Mouse (Mus musculus): ENCODE measurements around the gene Ubxn10. TPM values are rescaled to one million over a fixed set of nuclear protein-coding genes. Genes with fewer than 3 reads are reported as not detected.

Ubxn10 gene
- polyA plus RNA-seq (2014; fragmentation: Nextera tagmentation; extraction: Ambion mirVana) = 1.3 and 2.0 TPM in 2 replicates

DNA sequence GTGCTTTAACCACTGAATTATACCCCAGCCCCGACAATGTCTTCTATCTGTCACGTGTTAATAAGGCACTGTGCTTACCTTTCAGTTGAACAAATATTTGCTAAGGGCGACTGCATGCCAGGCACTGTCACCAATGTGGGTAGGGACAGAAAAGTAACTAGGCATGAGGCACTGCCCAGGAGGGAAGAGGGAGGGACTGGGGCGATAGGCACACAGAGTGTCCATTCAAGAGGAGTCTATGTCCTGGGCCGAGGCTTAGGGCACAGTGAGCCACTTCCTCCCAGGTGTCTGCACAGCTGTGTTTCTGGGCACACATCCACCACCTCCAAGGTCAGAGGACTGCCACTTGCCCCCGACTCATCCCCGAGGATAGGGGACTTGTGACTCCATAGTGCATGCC is at the start of gene Ubxn10:
Gene Ubxn10 (minus strand): TSS at position 137 of the 400 bp plus-strand sequence.
- 69% methylated on average over 7 of the region's 7 CpGs for WGBS
- no peak for ATAC-seq (ENCODE audit: low FRiP score, low TSS enrichment)
- Histone ChIP-seq H3K27ac (ENCODE audit: low read depth, low read length) (no peak within 1 kb of the TSS), H3K4me1 (ENCODE audit: control insufficient read depth, insufficient read depth, low read length) (peaks cover 11% of the 10 kb centered on the region), H3K9me3 (ENCODE audit: control insufficient read depth, low read length) (no peaks in the 10 kb centered on the region), H3K4me2 (replicated peaks; ENCODE audit: low read depth, low read length) (no peak within 1 kb of the TSS), H3K4me3 (ENCODE audit: low read length) (no peak within 1 kb of the TSS), H3K36me3 (ENCODE audit: control insufficient read depth, insufficient read depth, low read length) (no peaks in the 10 kb centered on the region), H3K27me3 (ENCODE audit: control insufficient read depth, insufficient read depth, low read length) (no peaks in the 10 kb centered on the region), H3K9ac (ENCODE audit: low read depth, low read length) (no peak within 1 kb of the TSS)

DNA sequence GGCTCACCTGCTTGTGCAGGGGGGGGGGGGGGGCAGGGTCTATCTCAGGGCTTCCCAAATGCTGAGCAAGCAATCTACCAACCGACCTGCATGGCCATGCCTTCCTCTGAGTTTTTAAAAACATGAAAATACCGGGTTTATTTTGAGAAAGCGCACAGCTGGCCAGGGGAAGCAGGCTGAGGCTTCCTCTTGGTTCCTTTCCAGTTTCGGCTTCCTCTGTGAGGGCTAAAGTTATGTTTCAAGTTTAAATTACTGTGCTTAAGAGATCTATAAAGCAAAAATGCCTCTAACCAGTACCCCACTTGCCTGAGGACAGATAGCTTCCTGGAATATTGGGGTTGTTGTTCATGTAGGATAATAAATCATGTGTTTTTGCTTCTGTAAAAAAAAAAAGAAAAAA is 49.2 kb upstream of the Ubxn10 start:
- Histone ChIP-seq H3K27ac (ENCODE audit: low read depth, low read length) (no peak overlapping the region), H3K9me3 (ENCODE audit: control insufficient read depth, low read length) (no peaks in the 10 kb centered on the region), H3K4me1 (ENCODE audit: control insufficient read depth, insufficient read depth, low read length) (no peaks in the 10 kb centered on the region), H3K9ac (ENCODE audit: low read depth, low read length) (no peak overlapping the region), H3K27me3 (ENCODE audit: control insufficient read depth, insufficient read depth, low read length) (no peaks in the 10 kb centered on the region), H3K36me3 (ENCODE audit: control insufficient read depth, insufficient read depth, low read length) (no peaks in the 10 kb centered on the region), H3K4me3 (ENCODE audit: low read length) (no peak overlapping the region), H3K4me2 (replicated peaks; ENCODE audit: low read depth, low read length) (no peak overlapping the region)
- no peak for ATAC-seq (ENCODE audit: low FRiP score, low TSS enrichment)
- whole genome bisulfite sequencing = 46% methylated on average over 4 of the region's 4 CpGs

DNA sequence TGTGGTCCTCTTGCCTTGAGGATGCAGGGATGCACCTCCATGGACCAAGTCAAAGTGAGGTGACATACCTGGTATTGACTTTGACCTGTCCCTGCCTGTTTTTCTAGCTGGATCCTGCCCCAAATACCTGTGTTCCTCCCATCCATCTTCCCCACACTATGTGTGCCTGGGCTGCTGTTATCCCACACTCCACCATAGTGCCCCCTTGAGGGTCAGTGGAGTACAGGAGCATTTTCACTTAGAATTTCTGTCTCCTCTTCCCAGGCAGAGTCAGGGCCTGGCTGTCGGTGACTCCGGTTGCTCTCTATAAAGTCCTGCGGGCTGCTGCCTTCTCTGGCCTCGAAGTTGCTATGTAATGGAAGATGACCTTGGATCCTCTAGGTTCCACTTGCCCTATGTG is 48.8 kb upstream of the Ubxn10 start:
- Histone ChIP-seq H3K27me3 (ENCODE audit: control insufficient read depth, insufficient read depth, low read length) (no peaks in the 10 kb centered on the region), H3K27ac (ENCODE audit: low read depth, low read length) (no peak overlapping the region), H3K9me3 (ENCODE audit: control insufficient read depth, low read length) (no peaks in the 10 kb centered on the region), H3K4me3 (ENCODE audit: low read length) (no peak overlapping the region), H3K36me3 (ENCODE audit: control insufficient read depth, insufficient read depth, low read length) (no peaks in the 10 kb centered on the region), H3K9ac (ENCODE audit: low read depth, low read length) (no peak overlapping the region), H3K4me2 (replicated peaks; ENCODE audit: low read depth, low read length) (no peak overlapping the region), H3K4me1 (ENCODE audit: control insufficient read depth, insufficient read depth, low read length) (no peaks in the 10 kb centered on the region)
- ATAC-seq (ENCODE audit: low FRiP score, low TSS enrichment) = no peak
- WGBS = 57% methylated on average over 4 of the region's 4 CpGs

DNA sequence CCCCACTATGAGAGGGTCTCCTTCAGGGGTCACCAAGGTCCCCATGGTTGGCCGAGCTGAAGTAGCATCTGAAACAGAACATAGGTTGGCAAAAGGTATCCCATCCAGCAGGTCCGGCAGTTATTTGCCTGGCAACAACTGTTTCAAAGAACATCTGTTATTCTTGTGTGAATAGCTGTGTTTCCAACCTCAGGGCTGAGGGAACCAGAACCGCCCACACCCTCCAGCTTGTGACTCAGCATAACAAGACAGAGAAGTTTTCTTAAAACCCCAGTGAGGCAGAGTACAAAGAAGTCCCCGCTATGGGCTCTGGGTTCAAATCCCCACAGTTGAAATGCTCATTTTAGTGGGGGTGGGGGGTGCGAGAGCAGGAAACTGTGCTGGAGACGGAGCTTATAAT is 45.1 kb upstream of the Ubxn10 start:
- no peak for ATAC-seq (ENCODE audit: low FRiP score, low TSS enrichment)
- Histone ChIP-seq H3K4me1 (ENCODE audit: control insufficient read depth, insufficient read depth, low read length) (no peaks in the 10 kb centered on the region; the same call in 1 of the 2 replicates), H3K9me3 (ENCODE audit: control insufficient read depth, low read length) (no peaks in the 10 kb centered on the region), H3K9ac (ENCODE audit: low read depth, low read length) (no peak overlapping the region), H3K27me3 (ENCODE audit: control insufficient read depth, insufficient read depth, low read length) (no peaks in the 10 kb centered on the region), H3K27ac (ENCODE audit: low read depth, low read length) (no peak overlapping the region), H3K36me3 (ENCODE audit: control insufficient read depth, insufficient read depth, low read length) (no peaks in the 10 kb centered on the region), H3K4me3 (ENCODE audit: low read length) (no peak overlapping the region), H3K4me2 (replicated peaks; ENCODE audit: low read depth, low read length) (no peak overlapping the region)
- 77% methylated on average over 6 of the region's 6 CpGs for WGBS

DNA sequence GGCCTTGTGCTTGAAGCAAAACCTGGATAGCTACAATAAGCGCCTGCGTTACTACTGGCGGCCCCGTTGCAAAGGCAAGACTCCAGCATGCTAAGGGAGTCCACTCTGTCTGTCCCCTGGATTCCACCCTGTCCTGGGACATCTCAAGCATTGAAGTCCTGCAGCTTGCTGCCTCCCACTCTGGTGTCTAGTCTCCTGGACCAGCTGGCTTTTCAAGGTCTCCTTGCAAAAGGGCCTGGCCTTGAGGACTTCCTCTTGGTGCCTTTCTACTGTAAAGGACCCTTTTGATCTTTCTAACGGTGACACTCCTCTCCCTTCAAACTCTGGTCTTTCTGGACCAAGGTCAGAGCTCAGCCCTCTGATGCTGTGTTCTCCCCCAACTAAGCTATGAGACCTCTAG is 43.3 kb upstream of the Ubxn10 start:
- WGBS = 85% methylated on average over 5 of the region's 5 CpGs
- no peaks in the 10 kb centered on the region for H3K27me3 ChIP-seq (ENCODE audit: control insufficient read depth, insufficient read depth, low read length)
- H3K4me2 ChIP-seq (replicated peaks; ENCODE audit: low read depth, low read length) = no peak overlapping the region
- no peak for ATAC-seq (ENCODE audit: low FRiP score, low TSS enrichment)
- H3K27ac ChIP-seq (ENCODE audit: low read depth, low read length) = no peak overlapping the region
- no peaks in the 10 kb centered on the region for H3K9me3 ChIP-seq (ENCODE audit: control insufficient read depth, low read length)
- no peak overlapping the region for H3K4me3 ChIP-seq (ENCODE audit: low read length)
- H3K36me3 ChIP-seq (ENCODE audit: control insufficient read depth, insufficient read depth, low read length) = no peaks in the 10 kb centered on the region
- H3K9ac ChIP-seq (ENCODE audit: low read depth, low read length) = no peak overlapping the region
- no peaks in the 10 kb centered on the region; the same call in 1 of the 2 replicates for H3K4me1 ChIP-seq (ENCODE audit: control insufficient read depth, insufficient read depth, low read length)

DNA sequence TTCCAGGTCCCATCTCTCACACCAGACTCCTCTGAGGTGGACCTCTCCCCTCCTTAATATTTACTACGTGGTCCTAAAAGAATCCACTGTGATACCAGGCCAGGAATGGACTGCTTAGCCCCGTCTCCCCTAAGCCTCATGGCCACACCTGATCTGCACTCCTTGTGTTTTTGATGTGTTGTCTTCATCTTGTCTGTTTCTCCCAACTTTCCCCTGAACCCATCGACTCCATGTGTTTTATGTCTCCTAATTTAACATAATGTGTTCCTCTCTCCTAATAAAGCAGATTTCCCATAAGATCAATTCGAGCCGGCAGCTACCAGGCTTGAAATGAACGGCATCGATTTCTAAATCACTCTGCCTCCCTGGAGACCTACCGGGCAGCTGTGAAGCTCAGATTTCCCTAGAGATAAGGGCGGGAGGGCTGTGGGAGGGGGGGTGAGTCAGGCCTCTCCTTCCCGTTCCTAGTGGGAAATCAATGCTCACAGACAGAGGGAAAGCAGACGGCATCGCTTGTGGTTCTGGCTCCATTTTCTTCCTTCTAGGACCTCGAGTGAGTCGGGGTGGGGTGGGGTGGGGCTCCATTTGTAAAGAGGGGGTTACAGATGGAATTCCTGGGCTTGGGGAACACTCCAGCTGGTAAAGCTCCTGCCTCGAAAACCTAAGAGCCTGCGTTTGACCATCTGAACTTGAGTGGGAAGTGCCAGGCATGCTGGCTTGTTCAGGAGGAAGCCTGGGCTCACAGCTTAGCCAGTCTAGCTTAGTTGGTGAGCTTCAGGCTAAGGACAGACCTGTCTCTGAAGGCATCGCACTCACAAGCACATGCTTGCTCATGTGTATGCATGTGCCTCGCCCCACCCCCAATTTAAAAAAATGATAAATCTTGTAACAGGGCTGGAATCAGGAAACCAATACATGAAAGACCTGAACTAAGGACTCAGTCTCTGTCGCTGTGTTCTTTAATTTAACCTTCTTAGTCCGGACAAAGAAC is 40.7 kb upstream of the Ubxn10 start:
- WGBS = 33% methylated on average over 20 of the region's 20 CpGs
- no peaks in the 10 kb centered on the region for H3K27me3 ChIP-seq (ENCODE audit: control insufficient read depth, insufficient read depth, low read length)
- no peak overlapping the region for H3K4me2 ChIP-seq (replicated peaks; ENCODE audit: low read depth, low read length)
- no peaks in the 10 kb centered on the region for H3K9me3 ChIP-seq (ENCODE audit: control insufficient read depth, low read length)
- H3K9ac ChIP-seq (ENCODE audit: low read depth, low read length) = no peak overlapping the region
- H3K4me1 ChIP-seq (ENCODE audit: control insufficient read depth, insufficient read depth, low read length) = no peaks in the 10 kb centered on the region; the same call in 1 of the 2 replicates
- no peak for ATAC-seq (ENCODE audit: low FRiP score, low TSS enrichment)
- no peak overlapping the region for H3K4me3 ChIP-seq (ENCODE audit: low read length)
- no peaks in the 10 kb centered on the region for H3K36me3 ChIP-seq (ENCODE audit: control insufficient read depth, insufficient read depth, low read length)
- no peak overlapping the region for H3K27ac ChIP-seq (ENCODE audit: low read depth, low read length)

DNA sequence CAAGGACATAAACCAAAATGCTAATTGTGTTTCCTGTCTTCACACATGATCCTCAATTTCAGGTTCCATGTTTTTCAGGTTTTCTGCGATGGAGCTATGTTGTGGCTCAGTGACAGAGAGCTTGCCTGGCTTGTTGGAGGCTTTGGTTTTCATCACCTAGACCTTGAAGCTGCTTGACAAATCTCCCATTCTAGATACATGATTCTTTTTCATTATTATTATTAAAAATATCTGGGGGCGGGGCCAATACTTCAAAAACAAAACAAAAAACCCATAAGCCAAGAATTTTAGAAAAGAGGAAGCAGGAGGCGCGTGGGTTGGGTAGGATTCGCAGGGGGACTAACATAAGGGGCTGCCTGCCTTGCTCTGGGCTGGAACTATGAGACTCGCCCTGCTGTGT is 38.5 kb upstream of the Ubxn10 start, which contains the start of gene Pla2g2d:
Gene Pla2g2d (plus strand): TSS at position 301 of the 400 bp plus-strand sequence.
- Histone ChIP-seq H3K27me3 (ENCODE audit: control insufficient read depth, insufficient read depth, low read length) (no peaks in the 10 kb centered on the region), H3K9ac (ENCODE audit: low read depth, low read length) (no peak within 1 kb of the TSS), H3K4me3 (ENCODE audit: low read length) (no peak within 1 kb of the TSS), H3K36me3 (ENCODE audit: control insufficient read depth, insufficient read depth, low read length) (no peaks in the 10 kb centered on the region), H3K9me3 (ENCODE audit: control insufficient read depth, low read length) (no peaks in the 10 kb centered on the region), H3K4me1 (ENCODE audit: control insufficient read depth, insufficient read depth, low read length) (no peaks in the 10 kb centered on the region; the same call in 1 of the 2 replicates), H3K27ac (ENCODE audit: low read depth, low read length) (no peak within 1 kb of the TSS), H3K4me2 (replicated peaks; ENCODE audit: low read depth, low read length) (no peak within 1 kb of the TSS)
- no peak for ATAC-seq (ENCODE audit: low FRiP score, low TSS enrichment)
- 84% methylated on average over 6 of the region's 6 CpGs for WGBS

DNA sequence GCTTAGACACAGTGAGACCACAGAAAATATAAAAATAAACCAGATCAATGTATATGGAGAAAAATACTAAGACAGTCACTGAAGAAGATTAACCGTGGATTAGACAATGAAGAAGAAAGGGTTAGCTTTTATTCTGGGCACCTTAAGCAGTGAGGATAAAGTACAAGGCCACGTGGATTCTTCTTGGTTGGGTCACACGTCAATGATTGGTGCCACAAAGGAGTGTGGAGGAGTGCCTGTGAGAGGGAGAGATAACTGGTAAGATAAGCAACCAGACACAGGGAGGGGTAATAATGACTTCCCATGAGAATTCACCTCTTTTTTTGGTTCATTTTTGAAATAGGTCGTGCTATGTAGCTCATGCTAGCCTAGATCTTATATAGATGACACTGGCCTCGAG is 35.4 kb upstream of the Ubxn10 start:
- H3K27me3 ChIP-seq (ENCODE audit: control insufficient read depth, insufficient read depth, low read length) = no peaks in the 10 kb centered on the region
- no peaks in the 10 kb centered on the region for H3K36me3 ChIP-seq (ENCODE audit: control insufficient read depth, insufficient read depth, low read length)
- H3K27ac ChIP-seq (ENCODE audit: low read depth, low read length) = no peak overlapping the region
- H3K9ac ChIP-seq (ENCODE audit: low read depth, low read length) = no peak overlapping the region
- H3K4me2 ChIP-seq (replicated peaks; ENCODE audit: low read depth, low read length) = no peak overlapping the region
- WGBS = 66% methylated on average over 5 of the region's 5 CpGs
- no peak overlapping the region for H3K4me3 ChIP-seq (ENCODE audit: low read length)
- no peaks in the 10 kb centered on the region for H3K4me1 ChIP-seq (ENCODE audit: control insufficient read depth, insufficient read depth, low read length)
- H3K9me3 ChIP-seq (ENCODE audit: control insufficient read depth, low read length) = no peaks in the 10 kb centered on the region
- ATAC-seq (ENCODE audit: low FRiP score, low TSS enrichment) = no peak

DNA sequence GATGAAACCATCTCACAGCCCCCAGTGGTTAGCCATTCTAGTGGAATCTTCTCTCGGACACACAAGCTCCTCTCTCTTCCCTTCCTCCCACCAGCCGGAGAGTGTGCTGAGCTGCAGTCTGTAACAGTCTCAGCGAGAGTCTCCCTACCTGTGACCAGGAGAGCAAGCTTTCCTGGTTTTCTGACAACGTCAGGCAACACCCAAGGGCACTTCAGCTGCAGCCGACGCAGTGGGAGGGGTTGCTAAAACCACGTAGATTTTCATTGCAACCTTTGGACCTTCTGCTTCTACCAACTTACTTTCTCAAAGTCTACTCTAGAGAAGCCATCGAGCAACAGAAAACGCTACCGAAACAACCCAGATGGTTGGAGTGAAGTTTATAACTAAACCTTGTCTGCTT is 35.0 kb upstream of the Ubxn10 start:
- no peaks in the 10 kb centered on the region for H3K36me3 ChIP-seq (ENCODE audit: control insufficient read depth, insufficient read depth, low read length)
- no peaks in the 10 kb centered on the region for H3K9me3 ChIP-seq (ENCODE audit: control insufficient read depth, low read length)
- H3K4me2 ChIP-seq (replicated peaks; ENCODE audit: low read depth, low read length) = no peak overlapping the region
- H3K9ac ChIP-seq (ENCODE audit: low read depth, low read length) = no peak overlapping the region
- WGBS = 83% methylated on average over 10 of the region's 10 CpGs
- no peak overlapping the region for H3K27ac ChIP-seq (ENCODE audit: low read depth, low read length)
- H3K4me3 ChIP-seq (ENCODE audit: low read length) = no peak overlapping the region
- H3K27me3 ChIP-seq (ENCODE audit: control insufficient read depth, insufficient read depth, low read length) = no peaks in the 10 kb centered on the region
- no peak for ATAC-seq (ENCODE audit: low FRiP score, low TSS enrichment)
- 0 out of 2 replicates have a peak, but pooled peaks cover under 1% of the 10 kb centered on the region for H3K4me1 ChIP-seq (ENCODE audit: control insufficient read depth, insufficient read depth, low read length)
